Mouse (Mus musculus) bone marrow, adult 2 months (tissue): ENCODE data around the gene Ttc7b. TPM values are rescaled to one million over a fixed set of nuclear protein-coding genes. Genes with fewer than 3 reads are reported as not detected.

Experiments used
- H3K27ac ChIP-seq: fragments of 200-500 bp; 2 replicates; pipeline ENCODE4 v1.5.1; 2012; ENCODE audit warnings: low read depth, mild to moderate bottlenecking, control low read depth, inconsistent platforms, low read length; ENCODE audit not compliant: control insufficient read depth, poor library complexity, insufficient read depth
- H3K4me1 ChIP-seq: fragments of 200-500 bp; 2 replicates; pipeline ENCODE4 v1.6.1; 2011; ENCODE audit warnings: low read length; ENCODE audit not compliant: control insufficient read depth, insufficient read depth
- H3K4me3 ChIP-seq: fragments of 200-500 bp; replicated peaks from 2 replicates; pipeline ENCODE3; 2011; ENCODE audit warnings: mild to moderate bottlenecking, low read depth, low read length, control low read depth; ENCODE audit not compliant: control insufficient read depth
- CTCF ChIP-seq: fragments of 200-500 bp; IDR thresholded peaks from 2 replicates; pipeline ENCODE4 v1.5.1; 2011; ENCODE audit warnings: low read length, control low read depth; ENCODE audit not compliant: control insufficient read depth, insufficient read depth
- POLR2A ChIP-seq: fragments of 200-500 bp; IDR thresholded peaks from 2 replicates; pipeline ENCODE4 v1.6.1; 2011; ENCODE audit warnings: low read depth, mild to moderate bottlenecking, control low read depth, low read length, borderline replicate concordance; ENCODE audit not compliant: control insufficient read depth
- WGBS: fragments of 180-500 bp; shearing (Covaris S2); methylation state at CpG from one replicate; pipeline ENCODE4 v1.1.7; 2018; 5-methylcytosine and 5-hydroxymethylcytosine counted together
- polyA plus RNA-seq: library from polyadenylated mRNA; stranded (reverse); fragments of >200 nt; gene quantifications from 2 replicates; pipeline ENCODE4 v1.2.4, GENCODE M21; 2011; ENCODE audit warnings: low replicate concordance; ENCODE audit not compliant: missing spikeins, insufficient read depth, insufficient read length

Gene Ttc7b
- polyA plus RNA-seq, 1 experiment = 26.5 TPM

DNA sequence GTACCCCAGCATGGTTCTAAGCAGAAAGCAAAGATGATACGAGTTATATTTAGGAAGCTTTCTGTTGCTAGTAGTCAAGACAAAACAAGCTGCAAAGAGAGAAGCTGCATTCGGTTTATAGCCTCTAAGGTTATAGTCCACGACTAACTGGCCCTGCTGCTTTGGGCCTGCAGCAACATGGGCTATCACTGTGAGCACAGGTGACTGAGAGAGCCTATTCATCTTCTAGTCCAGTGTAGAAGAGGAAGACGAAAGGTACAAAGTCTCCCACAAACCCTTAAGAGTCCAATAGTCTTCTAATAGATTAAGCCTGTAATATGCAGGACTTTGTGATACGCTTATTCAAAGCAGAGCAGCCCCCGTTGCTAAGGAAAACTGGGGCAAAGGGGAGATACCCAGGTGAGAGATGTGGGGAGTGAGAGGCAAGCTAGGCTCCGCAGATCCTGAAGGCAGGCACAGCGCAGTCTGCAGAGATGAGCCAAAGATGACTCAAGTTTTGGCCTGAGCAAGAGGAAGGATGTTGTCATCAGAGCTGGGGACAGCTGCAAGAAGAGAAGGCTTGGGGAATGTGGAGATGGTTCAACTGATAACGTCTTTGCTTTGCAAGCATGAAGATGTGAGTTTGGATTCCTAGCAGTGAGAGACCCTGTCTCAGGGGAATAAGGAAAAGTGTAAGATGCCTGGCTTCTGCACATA is 250.5 kb downstream of the Ttc7b start:
- H3K4me1 ChIP-seq = peaks cover 1% of the 10 kb centered on the region; the same call in 1 of the 2 replicates
- WGBS = 61% methylated on average over 9 of the region's 9 CpGs
- TF ChIP-seq CTCF (no peak), POLR2A (no peak)

DNA sequence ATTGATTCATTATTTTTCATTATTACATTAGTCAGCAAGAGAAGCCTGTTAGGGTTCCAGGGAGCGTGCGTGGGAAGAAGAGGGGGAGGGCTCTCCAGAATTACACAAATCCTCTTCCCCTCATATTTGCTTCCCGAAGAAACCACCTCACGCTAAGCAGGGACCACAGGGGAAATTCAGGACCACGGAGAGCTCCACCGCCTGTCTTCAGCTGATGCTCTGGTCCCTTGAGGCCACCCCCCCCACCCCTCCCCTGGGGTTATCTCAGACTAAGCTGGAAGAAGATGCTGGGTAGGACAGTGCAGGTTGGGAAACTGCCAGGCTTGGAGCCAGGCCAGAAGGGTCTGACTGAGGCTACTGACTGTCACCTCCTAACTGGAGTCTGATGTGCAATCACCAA is 252.6 kb downstream of the Ttc7b start:
- peaks cover 1% of the 10 kb centered on the region; the same call in 1 of the 2 replicates for H3K4me1 ChIP-seq
- TF ChIP-seq CTCF (no peak), POLR2A (no peak)
- WGBS = 17% methylated on average over 6 of the region's 6 CpGs
- H3K4me3 ChIP-seq = no peak overlapping the region
- no peak overlapping the region for H3K27ac ChIP-seq

More for the DNA sequence above, 250.5 kb downstream of the Ttc7b start:
- no peak overlapping the region for H3K27ac ChIP-seq
- no peak overlapping the region for H3K4me3 ChIP-seq

DNA sequence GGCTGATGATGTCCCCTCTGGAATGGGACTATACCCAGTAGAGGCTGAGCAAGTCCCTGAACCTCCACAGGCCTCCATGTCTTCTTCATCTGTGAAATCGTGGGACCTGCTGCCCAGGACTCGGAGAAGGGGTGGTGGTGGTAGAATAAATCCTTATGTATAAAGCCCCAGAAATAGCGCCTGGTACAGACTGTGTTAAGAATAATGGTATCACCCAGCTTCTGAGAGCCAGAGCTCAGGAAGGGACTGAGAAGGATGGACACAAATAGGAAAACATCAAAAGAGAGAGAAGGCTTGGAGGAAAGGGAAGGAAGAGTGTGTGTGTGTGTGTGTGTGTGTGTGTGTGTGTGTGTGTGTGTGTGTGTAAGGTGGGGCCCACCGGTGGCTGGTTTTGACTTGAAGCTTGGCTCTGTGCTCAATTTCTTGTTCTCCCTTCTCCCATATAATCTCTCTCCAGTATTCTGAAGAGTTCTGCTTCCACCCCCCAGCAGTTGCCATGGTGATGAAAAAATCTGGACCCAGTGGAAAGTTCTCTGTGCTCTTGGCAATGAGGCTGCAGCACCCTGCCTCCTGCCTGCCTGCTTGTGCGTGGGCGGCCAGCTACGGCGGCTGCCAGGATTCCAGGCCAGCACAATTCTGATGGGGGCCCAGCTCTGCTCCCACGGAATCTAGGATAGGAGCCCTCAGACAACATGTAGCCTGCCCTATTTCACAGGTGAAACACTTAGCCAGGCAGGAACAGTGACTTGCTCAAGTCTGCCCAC is 254.9 kb downstream of the Ttc7b start:
- no peak overlapping the region for H3K27ac ChIP-seq
- no peaks in the 10 kb centered on the region; the same call in 1 of the 2 replicates for H3K4me1 ChIP-seq
- no peak overlapping the region for H3K4me3 ChIP-seq
- WGBS = 66% methylated on average over 9 of the region's 9 CpGs
- no peak for TF ChIP-seq CTCF
- no peak for TF ChIP-seq POLR2A

DNA sequence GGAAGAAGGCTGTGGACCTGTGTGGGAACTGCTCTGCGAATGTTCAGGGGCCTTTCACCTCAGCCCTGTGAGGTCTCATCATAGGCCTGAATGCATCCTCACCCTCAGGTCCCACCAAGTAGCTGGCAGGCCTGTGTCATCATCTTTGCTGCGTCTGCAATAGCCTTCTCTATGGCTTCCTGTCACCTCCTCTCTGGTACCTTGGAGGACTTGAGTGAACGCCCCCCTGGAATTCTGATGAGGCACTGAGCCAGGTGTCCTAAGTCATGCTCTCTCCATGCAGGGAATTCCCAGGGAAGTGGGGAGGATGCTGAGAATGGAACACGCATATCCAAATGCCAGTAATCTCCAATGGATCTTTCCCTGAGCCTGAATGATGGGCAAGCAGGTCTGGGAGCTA is 255.7 kb downstream of the Ttc7b start:
- Histone ChIP-seq H3K4me3 (no peak overlapping the region), H3K27ac (no peak overlapping the region), H3K4me1 (no peaks in the 10 kb centered on the region; the same call in 1 of the 2 replicates)
- TF ChIP-seq POLR2A (no peak), CTCF (no peak)
- 60% methylated on average over 4 of the region's 4 CpGs for WGBS

DNA sequence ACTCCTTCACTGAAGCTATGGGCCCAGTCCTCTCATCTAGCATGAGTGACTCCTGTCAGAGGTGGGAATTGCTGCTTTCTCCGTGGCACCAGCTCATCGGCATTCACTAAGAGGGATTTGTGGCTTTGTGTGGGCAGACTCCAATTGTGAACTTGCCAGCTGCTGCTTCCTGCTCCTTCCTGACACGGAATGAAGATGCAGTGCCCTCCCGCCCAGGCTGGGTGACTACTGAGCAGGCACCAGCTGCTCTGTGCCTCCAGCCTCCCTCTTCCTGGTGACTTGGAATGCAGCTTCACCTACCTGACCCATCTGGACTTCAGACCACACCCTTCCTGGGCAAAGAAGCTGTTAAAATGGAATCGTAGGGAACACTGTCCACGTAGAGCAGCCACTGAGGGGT is 257.8 kb downstream of the Ttc7b start:
- H3K4me3 ChIP-seq = no peak overlapping the region
- TF ChIP-seq POLR2A = no peak
- TF ChIP-seq CTCF = no peak
- no peak overlapping the region for H3K27ac ChIP-seq
- WGBS = 73% methylated on average over 6 of the region's 6 CpGs
- no peaks in the 10 kb centered on the region for H3K4me1 ChIP-seq

DNA sequence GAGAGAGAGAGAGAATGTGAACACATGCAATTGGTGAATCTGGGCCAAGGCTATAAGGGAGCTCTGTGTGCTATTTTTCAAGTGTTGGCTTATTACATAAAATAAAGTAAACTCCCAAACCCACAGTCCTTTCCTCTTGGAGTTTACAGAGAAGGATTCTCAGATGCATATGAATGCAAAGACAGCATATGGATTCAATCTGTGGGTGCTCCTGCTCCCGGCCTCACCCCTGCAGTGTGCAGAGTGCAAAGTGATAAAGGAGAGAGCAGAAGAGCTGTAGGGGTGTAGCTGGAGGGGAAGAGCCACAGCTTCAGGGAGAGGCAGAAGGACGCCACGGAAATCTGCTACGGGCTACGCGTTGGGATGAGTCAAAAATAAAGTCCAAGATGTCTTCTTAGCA is 258.9 kb downstream of the Ttc7b start:
- no peak overlapping the region for H3K4me3 ChIP-seq
- H3K27ac ChIP-seq = no peak overlapping the region
- TF ChIP-seq CTCF = no peak
- 83% methylated on average over 6 of the region's 6 CpGs for WGBS
- no peaks in the 10 kb centered on the region for H3K4me1 ChIP-seq

DNA sequence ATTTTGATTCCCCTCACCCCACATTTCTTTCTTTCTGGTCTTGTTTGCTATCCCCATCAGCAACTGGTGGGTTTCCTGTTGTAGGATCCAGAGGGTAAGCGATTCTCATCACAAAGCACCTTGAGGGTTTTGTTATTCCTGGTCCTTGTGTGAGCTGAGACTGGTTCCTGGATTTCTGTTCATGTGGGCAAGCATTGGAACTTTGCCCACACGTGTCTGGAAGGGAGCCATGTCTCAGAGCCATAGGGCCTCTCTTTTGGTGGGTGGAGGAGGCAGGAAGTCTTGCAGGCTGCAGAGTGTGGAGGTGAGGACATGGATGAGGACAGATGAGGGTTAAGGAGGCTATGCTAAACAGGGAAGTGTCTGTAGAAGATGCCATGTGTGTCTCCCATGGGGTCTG is 260.5 kb downstream of the Ttc7b start:
- no peak overlapping the region for H3K4me3 ChIP-seq
- TF ChIP-seq CTCF = no peak
- TF ChIP-seq POLR2A = no peak
- no peak overlapping the region for H3K27ac ChIP-seq
- H3K4me1 ChIP-seq = no peaks in the 10 kb centered on the region
- 49% methylated on average over 2 of the region's 2 CpGs for WGBS

DNA sequence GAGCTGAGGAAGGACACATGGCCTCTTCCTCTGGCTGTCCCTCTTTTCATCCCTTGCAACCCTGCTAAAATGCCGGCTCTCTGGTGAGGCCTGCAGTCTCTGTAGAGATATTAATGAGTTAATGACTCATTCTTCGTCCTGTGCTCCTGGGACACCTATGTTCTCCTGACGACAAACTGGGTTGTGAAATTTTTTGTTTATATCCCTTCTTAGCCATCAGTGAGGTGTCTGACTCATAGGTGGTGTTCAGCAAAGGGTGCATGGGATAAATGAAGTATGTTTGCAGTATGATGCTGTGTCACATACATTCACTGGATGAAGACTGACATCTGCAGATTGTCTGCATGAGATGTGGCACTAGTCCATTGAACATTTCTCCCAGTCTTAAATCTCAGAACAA is 262.8 kb downstream of the Ttc7b start:
- no peak for TF ChIP-seq POLR2A
- no peak for TF ChIP-seq CTCF
- H3K4me1 ChIP-seq = no peaks in the 10 kb centered on the region
- 76% methylated on average over 3 of the region's 3 CpGs for WGBS
- no peak overlapping the region for H3K4me3 ChIP-seq
- H3K27ac ChIP-seq = no peak overlapping the region

DNA sequence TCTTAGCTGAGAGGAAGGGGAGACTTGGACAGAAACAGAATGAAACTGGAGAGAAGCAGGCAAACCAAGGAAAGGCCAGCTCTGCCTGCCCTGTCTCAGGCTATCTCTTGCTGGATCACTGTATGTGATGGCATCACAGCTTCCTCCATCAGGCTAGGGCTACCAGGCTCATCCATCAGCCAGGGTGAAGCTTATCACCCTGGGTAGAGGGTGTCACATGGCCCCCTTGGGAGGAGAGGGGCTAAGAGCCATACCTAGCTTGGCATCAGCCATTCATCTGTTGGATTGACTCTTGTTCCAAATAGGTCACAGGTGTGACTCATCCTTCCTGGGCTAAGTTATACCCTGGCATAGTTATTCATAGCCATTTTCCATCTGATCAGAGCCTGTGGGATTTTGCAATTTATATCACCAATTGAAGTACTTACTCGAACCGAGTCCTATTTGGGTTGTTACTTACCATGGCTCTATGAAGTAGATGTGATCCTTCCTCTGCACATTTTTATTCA is 265.1 kb downstream of the Ttc7b start:
- no peak overlapping the region for H3K27ac ChIP-seq
- no peak overlapping the region for H3K4me3 ChIP-seq
- no peaks in the 10 kb centered on the region for H3K4me1 ChIP-seq
- TF ChIP-seq POLR2A = no peak
- TF ChIP-seq CTCF = no peak
- 85% methylated on average over 2 of the region's 2 CpGs for WGBS
